Mouse (Mus musculus): ENCODE measurements around the gene Tspan18.

DNA sequence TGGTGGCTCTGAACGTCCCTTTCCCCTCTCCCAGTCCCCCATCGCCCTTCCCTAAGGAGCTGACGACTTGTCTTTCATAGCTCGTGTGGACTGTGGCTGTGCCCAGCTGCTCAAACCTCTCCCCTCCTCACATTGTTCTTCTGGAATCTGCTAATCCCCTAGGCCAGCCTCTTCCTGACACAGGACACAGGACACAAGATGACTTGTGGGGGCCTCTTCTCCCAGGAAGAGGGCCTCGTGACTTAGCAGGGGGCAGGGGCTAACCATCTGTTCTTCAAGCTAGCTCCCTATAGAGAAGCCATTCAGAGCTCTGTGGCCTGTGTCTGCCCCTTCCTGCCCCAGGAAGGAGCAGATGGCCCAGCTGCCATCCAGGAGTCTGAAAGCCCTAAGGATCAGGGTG, 160.1 kb downstream of the Tspan18 start:
- TF ChIP-seq CTCF (IDR thresholded peaks at IDR 0.05; ENCODE audit: insufficient read depth, low read length) (no peak), POLR2A (IDR thresholded peaks at IDR 0.05; ENCODE audit: borderline replicate concordance, extremely low read depth, low read depth, low read length) (no peak)

Data from lung, adult 2 months (tissue).